Mouse (Mus musculus): ENCODE measurements around the gene Ptpra. TPM values are rescaled to one million over a fixed set of nuclear protein-coding genes. Genes with fewer than 3 reads are reported as not detected.

The Ptpra gene
- total and polyA plus RNA-seq, 3 experiments, result 38.5 to 73.3 (median 40.4) TPM

DNA sequence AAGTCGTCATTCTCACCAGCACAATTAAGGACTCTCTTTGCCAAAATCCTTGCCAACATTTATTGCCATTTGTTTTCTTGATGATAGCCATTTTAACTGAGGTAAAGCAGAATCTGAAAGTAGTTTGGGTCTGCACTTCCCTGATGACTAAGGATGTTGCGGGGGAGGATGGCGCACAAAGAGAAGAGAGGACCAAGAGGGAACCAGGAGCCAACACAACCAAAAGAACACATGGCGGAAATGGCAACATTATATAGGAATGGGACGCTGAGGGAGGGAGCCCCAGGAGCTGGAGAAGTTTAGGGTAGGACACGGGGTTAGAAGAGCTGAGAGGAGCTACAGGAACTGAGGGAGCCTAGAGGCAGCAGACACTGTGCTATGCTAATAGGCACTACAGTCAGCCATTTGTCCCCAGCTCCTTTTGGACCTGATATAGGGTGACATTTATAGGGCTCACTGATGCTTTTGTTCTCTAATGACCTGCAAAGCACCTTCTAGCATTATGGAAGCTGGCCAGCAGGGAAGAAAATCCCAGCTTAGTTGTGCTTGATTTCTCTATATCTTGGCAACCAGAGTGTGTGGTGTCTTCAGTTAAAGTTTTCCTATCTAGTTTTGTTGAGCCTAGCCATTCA is 26.7 kb downstream of the Ptpra start:
- in situ Hi-C loops (cut with MboI; ENCODE audit: low pct_ligation_motif_present, low pct_unique_long_range_greater_than_20kb, low sequenced_read_pairs), result no loop called here
- dilution Hi-C loops (cut with MboI; ENCODE audit: extremely low pct_ligation_motif_present, extremely low pct_unique_long_range_greater_than_20kb, low sequenced_read_pairs), result no loop called here
- no peak for DNase-seq (ENCODE audit: extremely low read depth)

GRCm38 (mm10) chr2:130482177-130482576 is 32.1 kb downstream of the Ptpra start:
- no peak for TF ChIP-seq TBP (conservative IDR thresholded peaks at IDR 0.05; ENCODE audit: low read depth, low read length)
- no peak for TF ChIP-seq ZNF384 (IDR thresholded peaks at IDR 0.05; ENCODE audit: low read depth, low read length)
- TF ChIP-seq ETS1 (conservative IDR thresholded peaks at IDR 0.05; ENCODE audit: low read depth, low read length), result no peak
- TF ChIP-seq NELFE (IDR thresholded peaks at IDR 0.05; ENCODE audit: low read depth, low read length), result no peak
- no peak for TF ChIP-seq ZC3H11A (IDR thresholded peaks at IDR 0.05; ENCODE audit: low read depth, low read length)
- no peak for TF ChIP-seq BHLHE40 (IDR thresholded peaks at IDR 0.05; ENCODE audit: low read depth, low read length)
- TF ChIP-seq MAX (IDR thresholded peaks at IDR 0.05; ENCODE audit: low read length), result no peak
- dilution Hi-C loops (cut with MboI; ENCODE audit: extremely low pct_ligation_motif_present, extremely low pct_unique_long_range_greater_than_20kb, low sequenced_read_pairs), result no loop called here
- no peak for DNase-seq (ENCODE audit: extremely low read depth)

More for the DNA sequence above, 26.7 kb downstream of the Ptpra start:
- H3K4me1 ChIP-seq (ENCODE audit: control insufficient read depth in 1 of 2, insufficient read depth in 2 of 2), result peaks cover 2 to 35% of the 10 kb centered on the region in 2 experiments; a peak in 2 of 4 replicates
- H3K79me2 ChIP-seq (replicated peaks; ENCODE audit: control insufficient read depth, extremely low read depth, insufficient read depth, poor library complexity, severe bottlenecking), result peaks cover 8% of the 10 kb centered on the region; the same call in 1 of the 2 replicates
- no peak overlapping the region for H3K4me3 ChIP-seq (replicated peaks in 1 of 3; ENCODE audit: low read depth in 2 of 3, low read length in 2 of 3, poor library complexity in 1 of 3)
- H3K9ac ChIP-seq (ENCODE audit: insufficient read depth, low read depth), result no peak overlapping the region
- TF ChIP-seq MAZ (IDR thresholded peaks at IDR 0.05; ENCODE audit: low read depth, low read length) (no peak), EP300 (IDR thresholded peaks at IDR 0.05; ENCODE audit: low read length) (no peak), RAD21 (IDR thresholded peaks at IDR 0.05; ENCODE audit: low read depth, low read length) (no peak), IRF4 (IDR thresholded peaks at IDR 0.05; ENCODE audit: low read depth, low read length) (no peak), UBTF (IDR thresholded peaks at IDR 0.05; ENCODE audit: low read depth, low read length) (no peak), SIN3A (IDR thresholded peaks at IDR 0.05; ENCODE audit: low read length) (no peak)
- peaks cover 0 to 16% of the 10 kb centered on the region in 2 experiments for H3K36me3 ChIP-seq (replicated peaks in 1 of 2; ENCODE audit: control insufficient read depth in 1 of 2, insufficient read depth in 1 of 2, low read length in 1 of 2)
- H3K27me3 ChIP-seq (replicated peaks), result no peaks in the 10 kb centered on the region
- H3K27ac ChIP-seq (ENCODE audit: insufficient read depth, low read depth), result no peak overlapping the region
- no peaks in the 10 kb centered on the region for H3K9me3 ChIP-seq (replicated peaks; ENCODE audit: low read length)
- no peak overlapping the region for H3K4me2 ChIP-seq (ENCODE audit: insufficient read depth, low read depth, poor library complexity, severe bottlenecking)

More at GRCm38 (mm10) chr2:130482177-130482576, 32.1 kb downstream of the Ptpra start:
- peaks cover 8% of the 10 kb centered on the region; the same call in 1 of the 2 replicates for H3K79me2 ChIP-seq (replicated peaks; ENCODE audit: control insufficient read depth, extremely low read depth, insufficient read depth, poor library complexity, severe bottlenecking)
- no peak overlapping the region for H3K4me3 ChIP-seq (replicated peaks in 1 of 3; ENCODE audit: low read depth in 2 of 3, low read length in 2 of 3, poor library complexity in 1 of 3)
- no peak overlapping the region for H3K4me2 ChIP-seq (ENCODE audit: insufficient read depth, low read depth, poor library complexity, severe bottlenecking)
- no peaks in the 10 kb centered on the region for H3K9me3 ChIP-seq (replicated peaks; ENCODE audit: low read length)
- in situ Hi-C loops (cut with MboI; ENCODE audit: low pct_ligation_motif_present, low pct_unique_long_range_greater_than_20kb, low sequenced_read_pairs), result no loop called here
- H3K36me3 ChIP-seq (replicated peaks in 1 of 2; ENCODE audit: control insufficient read depth in 1 of 2, insufficient read depth in 1 of 2, low read length in 1 of 2), result peaks cover 0 to 20% of the 10 kb centered on the region in 2 experiments
- no peaks in the 10 kb centered on the region for H3K27me3 ChIP-seq (replicated peaks)
- H3K27ac ChIP-seq (ENCODE audit: insufficient read depth, low read depth), result no peak overlapping the region
- no peak overlapping the region for H3K9ac ChIP-seq (ENCODE audit: insufficient read depth, low read depth)
- peaks cover 0 to 6% of the 10 kb centered on the region in 2 experiments; a peak in 1 of 4 replicates for H3K4me1 ChIP-seq (ENCODE audit: control insufficient read depth in 1 of 2, insufficient read depth in 2 of 2)

Data from CH12.LX (cell line).